Mouse (Mus musculus) lung, embryonic 16.5 days (tissue): ENCODE measurements around the gene S100a3. TPM values are rescaled to one million over a fixed set of nuclear protein-coding genes. Genes with fewer than 3 reads are reported as not detected.

Source experiments
- ATAC-seq: fragments of 200-750 bp; cut with Nextera tagmentation; 2 replicates; pipeline ENCODE4 v1.8.0; 2017; ENCODE audit warnings: low read depth, mild to moderate bottlenecking, moderate library complexity
- H3K27ac ChIP-seq: fragments of 300-500 bp; sonication (generic); 2 replicates; pipeline ENCODE4 v1.5.1; 2014; ENCODE audit warnings: mild to moderate bottlenecking, control low read depth, low read length
- H3K27me3 ChIP-seq: fragments of 300-500 bp; sonication (generic); 2 replicates; pipeline ENCODE4 v1.6.1; 2014; ENCODE audit warnings: low read depth, low read length, mixed read lengths; ENCODE audit not compliant: control insufficient read depth, insufficient read depth
- H3K36me3 ChIP-seq: fragments of 300-500 bp; sonication (generic); 2 replicates; pipeline ENCODE4 v1.6.1; 2014; ENCODE audit warnings: low read length; ENCODE audit not compliant: control insufficient read depth, insufficient read depth
- H3K4me1 ChIP-seq: fragments of 300-500 bp; sonication (generic); replicated peaks from 2 replicates; pipeline ENCODE4 v1.6.1; 2014; ENCODE audit warnings: low read length, mixed read lengths; ENCODE audit not compliant: control insufficient read depth, insufficient read depth
- H3K4me2 ChIP-seq: fragments of 300-500 bp; sonication (generic); 2 replicates; pipeline ENCODE4 v1.6.1; 2014; ENCODE audit warnings: low read depth, low read length, control low read depth
- H3K4me3 ChIP-seq: fragments of 300-500 bp; sonication (generic); 2 replicates; pipeline ENCODE4 v1.5.1; 2014; ENCODE audit warnings: mild to moderate bottlenecking, low read length, control low read depth
- H3K9ac ChIP-seq: fragments of 300-500 bp; sonication (generic); 2 replicates; pipeline ENCODE4 v1.6.1; 2014; ENCODE audit warnings: low read length, control low read depth
- H3K9me3 ChIP-seq: fragments of 300-500 bp; sonication (generic); 2 replicates; pipeline ENCODE4 v1.6.1; 2016; ENCODE audit warnings: low read length; ENCODE audit not compliant: control insufficient read depth
- WGBS: fragments of 180-500 bp; shearing (Covaris S2); extraction: QIAGEN DNeasy Blood & Tissue Kit; methylation state at CpG from one replicate; pipeline ENCODE4 v1.1.7; 2014; 5-methylcytosine and 5-hydroxymethylcytosine counted together
- polyA plus RNA-seq: library from polyadenylated mRNA; unstranded; fragments of >200 nt; fragmentation: Nextera tagmentation; extraction: Ambion mirVana; gene quantifications from 2 replicates; pipeline ENCODE4 v1.2.1, GENCODE M21; 2015

The S100a3 gene
- polyA plus RNA-seq, 1 experiment from 2014 or later, result 0.25 TPM

GRCm38 (mm10) chr3:90640981-90641380, 80.6 kb downstream of the S100a3 start:
- no peak overlapping the region for H3K4me3 ChIP-seq
- no peaks in the 10 kb centered on the region for H3K9me3 ChIP-seq
- H3K36me3 ChIP-seq, result no peaks in the 10 kb centered on the region
- ATAC-seq, result no peak
- H3K9ac ChIP-seq, result no peak overlapping the region
- no peak overlapping the region for H3K27ac ChIP-seq
- H3K4me2 ChIP-seq, result no peak overlapping the region
- no peaks in the 10 kb centered on the region for H3K27me3 ChIP-seq
- 73% methylated on average over 7 of the region's 7 CpGs for WGBS
- no peaks in the 10 kb centered on the region for H3K4me1 ChIP-seq

DNA sequence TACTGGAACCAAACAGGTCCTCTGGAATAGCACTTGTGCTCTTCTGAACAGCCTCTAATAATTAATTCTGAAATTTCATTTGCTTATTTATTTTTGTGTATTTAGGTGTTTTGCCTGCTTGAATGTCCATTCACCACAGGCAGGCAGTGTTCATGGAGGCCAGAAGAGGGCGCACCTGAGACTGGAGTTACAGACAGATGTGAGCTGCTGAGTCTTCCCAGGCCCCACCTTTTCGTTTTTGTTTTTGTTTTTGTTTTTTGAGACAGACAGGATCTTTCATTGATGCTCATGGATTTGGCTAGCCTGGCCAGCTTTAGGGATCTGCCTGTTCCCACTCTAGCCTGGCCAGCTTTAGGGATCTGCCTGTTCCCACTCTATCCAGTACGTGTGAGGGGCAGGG, 83.8 kb downstream of the S100a3 start:
- no peak overlapping the region for H3K9ac ChIP-seq
- no peaks in the 10 kb centered on the region for H3K4me1 ChIP-seq
- H3K36me3 ChIP-seq, result no peaks in the 10 kb centered on the region
- ATAC-seq, result no peak
- H3K9me3 ChIP-seq, result no peaks in the 10 kb centered on the region
- H3K4me3 ChIP-seq, result no peak overlapping the region
- H3K27me3 ChIP-seq, result no peaks in the 10 kb centered on the region
- WGBS, result 51% methylated on average over 3 of the region's 3 CpGs
- H3K4me2 ChIP-seq, result no peak overlapping the region
- no peak overlapping the region for H3K27ac ChIP-seq

DNA sequence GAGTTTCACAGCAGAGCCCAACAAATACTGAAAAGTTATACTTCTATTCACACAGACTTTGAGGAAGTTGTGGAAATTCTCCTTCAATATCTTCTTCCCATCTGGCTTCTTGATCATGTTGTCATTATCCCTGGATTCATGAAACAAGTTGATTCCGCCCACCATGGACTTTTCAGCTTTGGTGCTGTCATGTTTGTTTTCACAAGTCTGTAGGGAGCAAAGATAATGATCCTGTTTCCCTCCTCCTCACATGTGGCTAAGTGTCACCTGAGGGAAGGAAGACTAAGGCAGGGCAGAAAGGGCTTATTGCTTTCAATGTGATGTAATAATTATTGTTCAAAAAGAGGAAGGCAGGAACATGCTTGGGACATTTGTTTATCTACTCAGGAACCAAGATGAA, 86.9 kb downstream of the S100a3 start:
- WGBS, result 45% methylated on average over 1 of the region's 1 CpGs
- Histone ChIP-seq H3K9me3 (no peaks in the 10 kb centered on the region), H3K4me2 (no peak overlapping the region), H3K4me3 (no peak overlapping the region), H3K27me3 (no peaks in the 10 kb centered on the region), H3K9ac (no peak overlapping the region), H3K4me1 (no peaks in the 10 kb centered on the region), H3K27ac (no peak overlapping the region), H3K36me3 (no peaks in the 10 kb centered on the region)
- ATAC-seq, result no peak

DNA sequence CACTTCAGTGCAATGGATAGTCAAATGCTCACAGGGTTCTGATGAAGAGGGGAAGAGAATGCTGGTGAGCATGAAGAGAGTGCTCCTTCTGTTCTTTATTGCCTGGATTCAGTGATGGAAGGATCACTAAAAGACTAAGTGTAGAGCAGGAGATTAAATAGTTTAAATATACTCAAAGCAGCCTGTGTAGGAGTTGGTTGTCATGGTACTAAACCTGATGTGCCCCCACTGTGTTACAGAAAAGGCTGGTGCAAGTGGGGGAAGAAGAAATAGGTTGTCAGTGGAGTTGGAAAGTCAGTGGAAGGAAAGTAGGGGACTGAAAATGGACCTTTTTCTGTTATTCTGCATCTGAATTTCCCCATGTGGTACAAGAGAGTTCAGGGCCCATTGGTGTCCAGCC, 88.6 kb downstream of the S100a3 start:
- no peak overlapping the region for H3K4me2 ChIP-seq
- H3K36me3 ChIP-seq, result no peaks in the 10 kb centered on the region
- no peak overlapping the region for H3K27ac ChIP-seq
- no peak for ATAC-seq
- no peaks in the 10 kb centered on the region for H3K9me3 ChIP-seq
- H3K4me3 ChIP-seq, result no peak overlapping the region
- H3K4me1 ChIP-seq, result no peaks in the 10 kb centered on the region
- H3K27me3 ChIP-seq, result no peaks in the 10 kb centered on the region
- no peak overlapping the region for H3K9ac ChIP-seq

GRCm38 (mm10) chr3:90649832-90650231, 89.5 kb downstream of the S100a3 start:
- H3K4me3 ChIP-seq, result no peak overlapping the region
- ATAC-seq, result no peak
- no peak overlapping the region for H3K4me2 ChIP-seq
- 90% methylated on average over 2 of the region's 2 CpGs for WGBS
- no peak overlapping the region for H3K27ac ChIP-seq
- H3K9me3 ChIP-seq, result no peaks in the 10 kb centered on the region
- H3K36me3 ChIP-seq, result no peaks in the 10 kb centered on the region
- no peaks in the 10 kb centered on the region for H3K4me1 ChIP-seq
- H3K9ac ChIP-seq, result no peak overlapping the region
- H3K27me3 ChIP-seq, result no peaks in the 10 kb centered on the region; the same call in 1 of the 2 replicates

Other genes with a start within 250 kb of the S100a3 start
- 20.7 and 21.7 TPM in 2 replicates for gene Slc27a3, start 170.6 kb upstream of the S100a3 start, polyA plus RNA-seq
- gene Ints3, start 127.0 kb upstream of the S100a3 start, polyA plus RNA-seq, result 28.7 and 28.8 TPM in 2 replicates
- gene Npr1, start 94.7 kb upstream of the S100a3 start, polyA plus RNA-seq, result 24.3 and 25.0 TPM in 2 replicates
- gene Ilf2, start 84.5 kb upstream of the S100a3 start, polyA plus RNA-seq, result 171 and 189 TPM in 2 replicates
- 86.4 and 88.5 TPM in 2 replicates for gene Snapin, start 69.5 kb upstream of the S100a3 start, polyA plus RNA-seq
- 118 and 125 TPM in 2 replicates for gene Chtop, start 51.1 kb upstream of the S100a3 start, polyA plus RNA-seq
- gene S100a1, start 46.2 kb upstream of the S100a3 start, polyA plus RNA-seq, result 59.3 and 73.2 TPM in 2 replicates
- gene S100a13, start 46.1 kb upstream of the S100a3 start, polyA plus RNA-seq, result 59.1 and 63.3 TPM in 2 replicates
- gene S100a14, start 33.7 kb upstream of the S100a3 start, polyA plus RNA-seq, result 11.7 and 16.4 TPM in 2 replicates
- 241 and 257 TPM in 2 replicates for gene S100a16, start 23.3 kb upstream of the S100a3 start, polyA plus RNA-seq
- gene S100a2, start 29.7 kb downstream of the S100a3 start, polyA plus RNA-seq, result not detected in 2 replicates
- not detected in 2 replicates for gene Gm42674, start 41.3 kb downstream of the S100a3 start, polyA plus RNA-seq
- gene S100a4, start 43.2 kb downstream of the S100a3 start, polyA plus RNA-seq, result 12.1 and 12.8 TPM in 2 replicates
- gene S100a5, start 47.9 kb downstream of the S100a3 start, polyA plus RNA-seq, result not detected in 2 replicates
- 184 and 203 TPM in 2 replicates for gene S100a6, start 52.3 kb downstream of the S100a3 start, polyA plus RNA-seq
- gene S100a7a, start 93.4 kb downstream of the S100a3 start, polyA plus RNA-seq, result 0.11 and 0.21 TPM in 2 replicates
- gene S100a8, start 108.4 kb downstream of the S100a3 start, polyA plus RNA-seq, result 27.3 and 53.3 TPM in 2 replicates
- 13.1 and 32.2 TPM in 2 replicates for gene S100a9, start 135.1 kb downstream of the S100a3 start, polyA plus RNA-seq
- gene Pglyrp4, start 166.3 kb downstream of the S100a3 start, polyA plus RNA-seq, result not detected in 2 replicates
- not detected in 2 replicates for gene Gm5849, start 217.3 kb downstream of the S100a3 start, polyA plus RNA-seq